8 mouse cellular contexts compared by ENCODE assay signal in genomic region chr9:44509487-44510354, GRCm38 (mm10). TPM values are rescaled to one million over a fixed set of nuclear protein-coding genes. Genes with fewer than 3 reads are reported as not detected.
DNase-seq lines count a peak whose midpoint lies in the region; ATAC-seq lines count a peak whose summit lies in the region.

No protein-coding gene starts in this region.

- H3K27ac ChIP-seq in hindbrain, embryonic 12.5 days, result no peak overlapping the region

- peak overlapping the region; percentile 54 for H3K4me2 ChIP-seq in hindbrain, embryonic 12.5 days (replicated peaks)

- peaks cover 44% of the 10 kb centered on the region for H3K36me3 ChIP-seq in hindbrain, embryonic 12.5 days

- H3K9ac ChIP-seq in hindbrain, embryonic 12.5 days, result peak overlapping the region; percentile 42

- 0 out of 2 replicates have a peak, but pooled peaks have one; percentile 7 for ATAC-seq in hindbrain, embryonic 12.5 days (ENCODE audit: low FRiP score)

- 10% methylated on average over 25 of the region's 27 CpGs for WGBS in hindbrain, embryonic 12.5 days

- DNase-seq in WW6 (ENCODE audit: low read depth, low spot score), result peak; percentile 67
- peak; percentile 94 to 97 for DNase-seq in cerebellum, postnatal 14 days
- DNase-seq in frontal cortex, postnatal 14 days (ENCODE audit: low spot score in 2 of 2), result peak; percentile 68 to 73
- peak; percentile 65 to 74 for DNase-seq in layer of hippocampus, postnatal 25 days (ENCODE audit: extremely low spot score in 1 of 2, low spot score in 1 of 2)
- peak; percentile 95 for DNase-seq in lung, postnatal 36 days
- DNase-seq in ovary, postnatal 36 days (ENCODE audit: low spot score), result peak; percentile 91
- peak; percentile 92 to 93 for DNase-seq in thymus, postnatal 36 days

- H3K4me3 ChIP-seq in hindbrain, embryonic 12.5 days, result peak overlapping the region; percentile 29

- H3K4me1 ChIP-seq in hindbrain, embryonic 12.5 days, result peaks cover 38% of the 10 kb centered on the region

- H3K27me3 ChIP-seq in hindbrain, embryonic 12.5 days, result peaks cover 8% of the 10 kb centered on the region

- no peaks in the 10 kb centered on the region for H3K9me3 ChIP-seq in hindbrain, embryonic 12.5 days (replicated peaks)

RNA-seq across cellular contexts. Expression of gene Bcl9l, which starts 27.1 kb away (rescaled TPM):
- 12.3 and 15.5 TPM in 2 replicates for polyA plus RNA-seq in hindbrain, embryonic 12.5 days (2016; fragmentation: Nextera tagmentation; extraction: Ambion mirVana)
- 10 to 100 TPM; 59.2 to 78.1 TPM for total RNA-seq in layer of hippocampus, postnatal 25 days (2021)

RNA-seq across cellular contexts. Expression of gene Cxcr5, which starts 52.0 kb away (rescaled TPM):
- polyA plus RNA-seq in hindbrain, embryonic 12.5 days (2016; fragmentation: Nextera tagmentation; extraction: Ambion mirVana), result not detected in 2 replicates
- not detected for total RNA-seq in layer of hippocampus, postnatal 25 days (2021)

RNA-seq across cellular contexts. Expression of gene Upk2, which starts 54.9 kb away (rescaled TPM):
- not detected in 2 replicates for polyA plus RNA-seq in hindbrain, embryonic 12.5 days (2016; fragmentation: Nextera tagmentation; extraction: Ambion mirVana)
- total RNA-seq in layer of hippocampus, postnatal 25 days (2021), result not detected
